Mouse (Mus musculus): Measurements from ENCODE around the gene Zbtb20.

Gene Zbtb20

GRCm38 (mm10) chr16:43286783-43287383, 411.2 kb downstream of the Zbtb20 start:
- in situ Hi-C loops (cut with MboI, MseI) = no loop called here

GRCm38 (mm10) chr16:43291423-43291822, 415.7 kb downstream of the Zbtb20 start:
- in situ Hi-C loops (cut with MboI, MseI) = no loop called here

- in situ Hi-C loops (cut with MboI, MseI) = no loop called here
Measured at GRCm38 (mm10) chr16:43297953-43298596, 422.4 kb downstream of the Zbtb20 start.

GRCm38 (mm10) chr16:43300420-43300819, 424.7 kb downstream of the Zbtb20 start:
- in situ Hi-C loops (cut with MboI, MseI) = no loop called here

GRCm38 (mm10) chr16:43302171-43302570, 426.5 kb downstream of the Zbtb20 start:
- in situ Hi-C loops (cut with MboI, MseI) = no loop called here

- in situ Hi-C loops (cut with MboI, MseI) = no loop called here
Measured at GRCm38 (mm10) chr16:43303245-43304197, 427.8 kb downstream of the Zbtb20 start.

GRCm38 (mm10) chr16:43309968-43310431, 434.3 kb downstream of the Zbtb20 start:
- in situ Hi-C loops (cut with MboI, MseI) = no loop called here

GRCm38 (mm10) chr16:43324009-43324408, 448.3 kb downstream of the Zbtb20 start:
- in situ Hi-C loops (cut with MboI, MseI) = no loop called here

GRCm38 (mm10) chr16:43328221-43328620, 452.5 kb downstream of the Zbtb20 start:
- in situ Hi-C loops (cut with MboI, MseI) = no loop called here

- in situ Hi-C loops (cut with MboI, MseI) = no loop called here
Measured at GRCm38 (mm10) chr16:43330206-43330605, 454.5 kb downstream of the Zbtb20 start.

GRCm38 (mm10) chr16:43331440-43331839, 455.8 kb downstream of the Zbtb20 start:
- in situ Hi-C loops (cut with MboI, MseI) = no loop called here

- in situ Hi-C loops (cut with MboI, MseI) = no loop called here
Measured at GRCm38 (mm10) chr16:43332734-43333133, 457.1 kb downstream of the Zbtb20 start.

- in situ Hi-C loops (cut with MboI, MseI) = no loop called here
Measured at GRCm38 (mm10) chr16:43333265-43333664, 457.6 kb downstream of the Zbtb20 start.

- in situ Hi-C loops (cut with MboI, MseI) = no loop called here
Measured at GRCm38 (mm10) chr16:43334411-43335150, 458.9 kb downstream of the Zbtb20 start.

- in situ Hi-C loops (cut with MboI, MseI) = no loop called here
Measured at GRCm38 (mm10) chr16:43335151-43335823, 459.6 kb downstream of the Zbtb20 start.

- in situ Hi-C loops (cut with MboI, MseI) = no loop called here
Measured at GRCm38 (mm10) chr16:43335824-43336215, 460.1 kb downstream of the Zbtb20 start.

GRCm38 (mm10) chr16:43340712-43341111, 465.0 kb downstream of the Zbtb20 start:
- in situ Hi-C loops (cut with MboI, MseI) = no loop called here

- in situ Hi-C loops (cut with MboI, MseI) = no loop called here
Measured at GRCm38 (mm10) chr16:43341916-43342455, 466.3 kb downstream of the Zbtb20 start.

- in situ Hi-C loops (cut with MboI, MseI) = no loop called here
Measured at GRCm38 (mm10) chr16:43346094-43346493, 470.4 kb downstream of the Zbtb20 start.

GRCm38 (mm10) chr16:43355776-43356645, 480.3 kb downstream of the Zbtb20 start:
- in situ Hi-C loops (cut with MboI, MseI) = no loop called here

Measured in T-helper 1 cell (primary cell).